Mouse (Mus musculus): Measurements from ENCODE around the gene Fbxl17.

Fbxl17 gene

DNA sequence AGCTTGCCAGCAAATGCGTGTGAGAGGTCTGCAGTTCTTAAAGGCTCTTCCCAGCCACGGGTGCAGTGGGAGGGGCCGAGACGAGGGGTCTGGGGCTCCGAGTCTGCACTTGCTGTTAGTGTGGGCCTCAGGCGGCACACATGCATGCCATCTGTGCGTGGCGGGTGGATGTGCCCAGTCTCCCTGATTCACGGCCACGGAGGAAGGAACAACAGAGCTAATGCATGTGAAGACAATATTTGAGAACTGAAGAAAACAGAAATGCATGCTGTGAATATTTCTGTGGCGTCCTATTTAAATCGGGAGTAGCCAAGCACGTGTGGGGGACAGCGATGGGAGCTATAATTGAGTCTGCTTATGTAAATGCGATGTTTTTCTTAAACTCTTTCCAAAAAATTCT, 474.6 kb downstream of the Fbxl17 start:
- no peak for DNase-seq

DNA sequence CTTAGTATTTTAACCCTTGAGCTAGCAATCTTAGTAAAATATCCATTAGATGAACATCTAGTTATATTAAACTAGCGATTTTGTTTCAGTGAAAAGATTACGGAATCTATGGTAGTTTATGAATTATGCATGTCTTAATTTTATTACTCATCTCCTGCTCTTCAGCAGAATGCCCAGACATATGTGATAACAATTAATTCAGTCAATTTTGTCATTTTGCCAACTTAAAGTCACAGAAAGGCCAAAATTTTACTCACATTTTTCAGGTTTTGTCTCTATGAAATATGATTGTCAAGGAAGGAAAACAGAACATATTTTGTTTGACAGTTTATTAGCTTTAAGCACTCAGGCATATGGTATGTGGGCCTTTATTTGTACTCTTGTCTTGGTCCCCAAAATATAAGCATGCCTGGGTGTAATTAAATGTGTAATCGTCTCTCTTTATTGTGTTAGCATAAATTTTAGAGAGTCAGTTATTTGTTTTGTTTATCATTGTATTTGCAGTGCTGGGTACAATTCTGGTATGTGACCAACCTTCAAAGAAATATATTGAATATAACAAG, 482.1 kb downstream of the Fbxl17 start:
- no peak for DNase-seq

DNA sequence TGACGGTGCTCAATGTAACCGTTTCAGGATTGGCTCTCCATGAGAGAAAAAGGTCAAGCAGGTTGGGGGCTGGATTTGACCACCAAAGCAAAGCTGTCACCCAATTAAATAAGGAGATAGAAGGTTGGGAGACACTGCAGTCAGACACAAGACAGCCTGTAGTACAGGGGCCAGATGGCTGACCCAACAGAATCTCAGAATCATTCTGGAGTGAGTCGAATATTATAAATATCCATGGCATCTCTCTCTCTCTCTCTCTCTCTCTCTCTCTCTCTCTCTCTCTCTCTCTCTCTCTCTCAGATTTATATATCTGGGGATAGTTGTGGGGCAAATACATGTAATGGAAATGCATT, 487.3 kb downstream of the Fbxl17 start:
- DNase-seq = no peak

DNA sequence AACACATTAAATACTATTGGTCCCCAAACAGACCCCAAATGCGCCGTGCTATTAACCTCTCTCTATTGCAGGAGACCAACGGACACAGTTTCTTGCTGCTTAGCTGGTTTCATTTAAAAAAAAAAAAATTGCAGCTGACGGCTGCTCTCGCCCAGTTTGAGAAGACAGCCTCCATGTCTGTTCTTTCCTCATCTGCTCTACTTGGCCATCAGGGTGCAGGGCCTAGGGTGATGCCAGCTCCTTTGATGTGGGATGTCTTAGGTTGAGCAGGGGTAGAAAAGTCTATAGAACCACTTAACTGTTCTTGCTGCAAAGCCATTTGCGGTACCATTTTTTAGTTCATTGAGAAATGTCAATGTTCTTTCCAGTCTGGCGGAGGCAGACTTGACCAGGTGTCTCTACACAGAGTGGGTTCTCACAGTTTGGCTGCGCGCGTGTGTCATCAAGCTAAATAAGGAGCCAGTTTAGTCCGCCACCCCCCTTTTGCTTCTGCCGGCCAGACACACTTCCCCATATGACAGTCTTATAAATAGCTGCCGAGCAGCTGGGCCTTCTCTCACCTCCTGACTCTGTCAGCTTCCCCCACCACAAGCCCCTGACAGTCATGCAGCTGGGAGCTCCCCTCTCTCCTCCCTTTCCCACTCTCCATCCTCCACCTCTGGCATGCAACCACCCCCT, 487.8 kb downstream of the Fbxl17 start:
- peak; percentile 7 for DNase-seq

DNA sequence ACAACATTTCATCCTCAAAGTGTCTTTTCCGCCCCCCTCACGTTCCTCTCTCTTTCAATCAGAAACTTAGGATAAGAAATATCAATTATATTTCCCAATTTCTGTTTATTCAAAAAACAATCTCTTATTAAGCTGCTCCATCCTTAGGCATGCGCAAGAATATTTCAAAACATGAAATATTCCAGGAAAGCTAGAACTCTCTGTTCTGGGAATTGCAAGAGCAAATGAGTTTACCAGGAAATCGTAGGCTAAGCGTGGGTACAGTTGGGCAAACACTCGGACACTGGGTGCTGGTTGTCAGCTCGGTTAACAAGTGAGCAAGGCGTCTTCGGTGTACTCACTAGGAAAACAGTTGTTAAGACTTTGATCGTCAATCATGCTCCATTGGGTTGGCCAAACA, 489.0 kb downstream of the Fbxl17 start:
- no peak for DNase-seq

DNA sequence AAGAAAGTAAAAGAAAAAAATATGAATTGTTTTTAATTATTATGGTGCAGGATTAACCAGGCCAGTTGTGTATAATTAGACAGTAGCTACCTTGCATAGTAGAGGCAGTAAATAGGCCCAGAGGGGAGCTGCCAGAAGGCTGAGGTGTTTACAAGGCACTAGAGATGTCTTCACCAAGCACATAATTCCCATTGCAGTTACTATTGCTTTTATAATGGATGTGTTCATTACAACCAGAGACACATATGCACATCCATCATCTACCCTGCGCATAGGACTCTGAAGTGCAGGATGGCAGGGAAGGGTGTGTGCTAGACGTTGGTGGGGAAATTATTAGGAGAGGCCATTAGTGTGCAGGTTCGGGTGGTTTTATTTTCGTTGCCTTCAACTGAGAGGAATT, 491.0 kb downstream of the Fbxl17 start:
- DNase-seq = no peak

DNA sequence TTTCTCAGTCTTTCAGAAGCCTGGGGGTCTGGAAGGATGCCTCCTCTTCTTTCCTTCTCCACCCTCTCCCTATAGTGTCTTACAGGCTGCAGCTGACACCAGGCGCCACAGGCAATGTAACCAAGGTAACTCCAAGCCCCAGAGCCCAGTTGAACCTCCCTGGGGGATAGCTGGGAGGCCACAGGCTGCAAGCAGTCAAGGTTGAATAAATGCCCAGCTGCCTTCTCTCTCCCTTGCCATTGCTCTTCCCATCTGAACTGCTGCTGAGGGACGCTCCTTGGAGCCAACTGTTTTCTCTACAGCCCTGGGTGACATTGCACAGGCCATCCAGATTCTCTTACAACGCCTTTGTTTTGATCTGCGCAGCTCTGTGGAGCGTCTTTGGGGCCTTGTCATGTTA, 491.5 kb downstream of the Fbxl17 start:
- no peak for DNase-seq

DNA sequence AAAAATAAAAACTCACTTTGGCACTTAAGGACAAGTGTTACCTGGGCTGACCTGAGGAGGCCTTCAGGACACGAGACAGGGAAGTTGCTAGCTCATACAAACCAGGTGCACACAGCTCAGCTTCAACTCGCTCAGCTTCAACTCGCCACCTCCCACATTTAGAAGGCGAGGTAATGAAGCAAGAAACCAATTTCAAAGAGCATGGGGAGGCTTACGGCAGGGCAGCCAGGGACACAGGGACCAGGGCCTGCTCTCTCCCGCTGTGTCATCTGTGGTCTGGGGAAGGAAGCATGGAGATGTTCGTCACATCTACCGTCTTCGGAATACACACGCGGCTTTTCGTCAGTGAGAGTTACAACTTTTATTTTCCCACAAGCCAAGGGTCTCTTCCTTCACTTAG, 491.9 kb downstream of the Fbxl17 start:
- DNase-seq = no peak
